ENCODE assay signal across 17 mouse cellular contexts in genomic region chr13:67413634-67414033, GRCm38 (mm10). TPM values are rescaled to one million over a fixed set of nuclear protein-coding genes. Genes with fewer than 3 reads are reported as not detected.
DNase-seq lines count a peak whose midpoint lies in the region; ATAC-seq and TF ChIP-seq lines count a peak whose summit lies in the region.
"Not testable (repeated sequence)": the region's sequence is repeated elsewhere in the genome, so short reads cannot be mapped to it uniquely, and the experiment has no call there.
"Had no signal": no experiment of that assay in that cellular context is flagged by ENCODE, and none has a peak within 500 bp of the region (broad histone marks: within the 10 kb centered on the region; RNA-seq: fewer than 3 reads in every experiment).

No protein-coding gene starts in this region.

- not testable (repeated sequence) for H3K4me1 ChIP-seq in intestine, postnatal 0 days (replicated peaks; ENCODE audit: control insufficient read depth, insufficient read depth, low read length); lung, embryonic 14.5 days (ENCODE audit: insufficient read depth); midbrain, embryonic 15.5 days

- H3K9me3 ChIP-seq in intestine, postnatal 0 days (ENCODE audit: control insufficient read depth); lung, embryonic 14.5 days (ENCODE audit: low read depth, low read length); midbrain, embryonic 15.5 days: not testable (repeated sequence)

- 71% methylated on average over 3 of the region's 3 CpGs for WGBS in intestine, postnatal 0 days
- WGBS in lung, embryonic 14.5 days, result 62% methylated on average over 3 of the region's 3 CpGs
- WGBS in midbrain, embryonic 15.5 days, result 71% methylated on average over 3 of the region's 3 CpGs

- peak; percentile 24; the same call in 1 of the 2 replicates for TF ChIP-seq CTCF in gastrocnemius, adult 2 months (IDR thresholded peaks at IDR 0.05)
- TF ChIP-seq CTCF in intestine, postnatal 0 days (IDR thresholded peaks at IDR 0.05; ENCODE audit: low read depth), result peak; percentile 55
- peak; percentile 54 for TF ChIP-seq CTCF in layer of hippocampus, adult 2 months (conservative IDR thresholded peaks at IDR 0.05)
- peak; percentile 30 for TF ChIP-seq CTCF in lung, embryonic 14.5 days (IDR thresholded peaks at IDR 0.05; ENCODE audit: low read depth)

- H3K9ac ChIP-seq in intestine, postnatal 0 days (ENCODE audit: low read depth, low read length); lung, embryonic 14.5 days; midbrain, embryonic 15.5 days: not testable (repeated sequence)

- H3K36me3 ChIP-seq in intestine, postnatal 0 days (ENCODE audit: control insufficient read depth, insufficient read depth); lung, embryonic 14.5 days (ENCODE audit: insufficient read depth); midbrain, embryonic 15.5 days (replicated peaks): not testable (repeated sequence)

- not testable (repeated sequence) for H3K4me3 ChIP-seq in gastrocnemius, adult 2 months; intestine, postnatal 0 days (ENCODE audit: low read depth, low read length); layer of hippocampus, adult 2 months; lung, embryonic 14.5 days (ENCODE audit: low read depth, low read length); midbrain, embryonic 15.5 days

- not testable (repeated sequence) for H3K4me2 ChIP-seq in intestine, postnatal 0 days (replicated peaks; ENCODE audit: low read depth); lung, embryonic 14.5 days; midbrain, embryonic 15.5 days

- not testable (repeated sequence) for H3K27ac ChIP-seq in gastrocnemius, adult 2 months; intestine, postnatal 0 days (ENCODE audit: low read depth, low read length); layer of hippocampus, adult 2 months; lung, embryonic 14.5 days (ENCODE audit: low read depth); midbrain, embryonic 15.5 days

- not testable (repeated sequence) for ATAC-seq in intestine, postnatal 0 days; lung, embryonic 14.5 days (ENCODE audit: insufficient read depth)
- 0 out of 2 replicates have a peak, but pooled peaks have one; percentile 54 for ATAC-seq in midbrain, embryonic 15.5 days (replicated peaks)

- H3K27me3 ChIP-seq in intestine, postnatal 0 days (replicated peaks; ENCODE audit: control insufficient read depth, insufficient read depth, low read length); lung, embryonic 14.5 days (ENCODE audit: insufficient read depth, low read length); midbrain, embryonic 15.5 days (replicated peaks): not testable (repeated sequence)

- intact Hi-C loops in gastrocnemius, adult 2 months (cut with DNase I), result not testable (repeated sequence)

- peak; percentile 16 for DNase-seq in NIH3T3 (ENCODE audit: low read depth)
- DNase-seq in brain, adult 2 months (ENCODE audit: low read depth, low spot score), result peak; percentile 13
- not testable (repeated sequence) for DNase-seq in gastrocnemius, adult 2 months; layer of hippocampus, adult 2 months (ENCODE audit: low spot score in 2 of 2); lung, embryonic 14.5 days

RNA-seq across cellular contexts. Expression of gene Zfp459, which starts 7.6 kb away (rescaled TPM):
- 1 to 10 TPM in 1 of 2 experiments, under 1 TPM in 1; 0.92 to 1.2 TPM for total RNA-seq in gastrocnemius, adult 2 months (2021)
- 1.1 and 1.2 TPM in 2 replicates for polyA plus RNA-seq in intestine, postnatal 0 days (2015; fragmentation: Nextera tagmentation; extraction: Ambion mirVana)
- total RNA-seq in layer of hippocampus, adult 2 months (2021), result 1 to 10 TPM; 1.8 to 2.8 TPM
- 1.0 and 1.2 TPM in 2 replicates for polyA plus RNA-seq in lung, embryonic 14.5 days (2014; fragmentation: Nextera tagmentation; extraction: Ambion mirVana)
- 1.0 and 1.3 TPM in 2 replicates for polyA plus RNA-seq in midbrain, embryonic 15.5 days (2015; fragmentation: Nextera tagmentation; extraction: Ambion mirVana)
- total RNA-seq: adrenal gland, postnatal 14 days had no signal
- polyA plus RNA-seq: erythroblast, embryonic 14.5 days had no signal

RNA-seq across cellular contexts. Expression of gene Zfp429, which starts 14.0 kb away (rescaled TPM):
- total RNA-seq in gastrocnemius, adult 2 months (2021), result 1 to 10 TPM; 1.0 to 1.7 TPM
- polyA plus RNA-seq in intestine, postnatal 0 days (2015; fragmentation: Nextera tagmentation; extraction: Ambion mirVana), result 4.1 and 5.0 TPM in 2 replicates
- 1 to 10 TPM; 3.5 to 4.0 TPM for total RNA-seq in layer of hippocampus, adult 2 months (2021)
- polyA plus RNA-seq in lung, embryonic 14.5 days (2014; fragmentation: Nextera tagmentation; extraction: Ambion mirVana), result 5.8 and 6.6 TPM in 2 replicates
- 4.2 and 4.9 TPM in 2 replicates for polyA plus RNA-seq in midbrain, embryonic 15.5 days (2015; fragmentation: Nextera tagmentation; extraction: Ambion mirVana)

RNA-seq across cellular contexts. Expression of gene Zfp874a, which starts 37.8 kb away (rescaled TPM):
- 1 to 10 TPM; 6.5 to 8.3 TPM for total RNA-seq in gastrocnemius, adult 2 months (2021)
- polyA plus RNA-seq in intestine, postnatal 0 days (2015; fragmentation: Nextera tagmentation; extraction: Ambion mirVana), result 3.0 and 3.2 TPM in 2 replicates
- 10 to 100 TPM; 11.8 TPM for total RNA-seq in layer of hippocampus, adult 2 months (2021)
- polyA plus RNA-seq in lung, embryonic 14.5 days (2014; fragmentation: Nextera tagmentation; extraction: Ambion mirVana), result 10.1 and 11.5 TPM in 2 replicates
- polyA plus RNA-seq in midbrain, embryonic 15.5 days (2015; fragmentation: Nextera tagmentation; extraction: Ambion mirVana), result 5.6 and 6.6 TPM in 2 replicates

RNA-seq across cellular contexts. Expression of gene Zfp456, which starts 38.0 kb away (rescaled TPM):
- under 1 TPM; 0.20 to 0.53 TPM for total RNA-seq in gastrocnemius, adult 2 months (2021)
- 1.1 and 1.4 TPM in 2 replicates for polyA plus RNA-seq in intestine, postnatal 0 days (2015; fragmentation: Nextera tagmentation; extraction: Ambion mirVana)
- total RNA-seq in layer of hippocampus, adult 2 months (2021), result under 1 TPM; 0.52 to 0.59 TPM
- polyA plus RNA-seq in lung, embryonic 14.5 days (2014; fragmentation: Nextera tagmentation; extraction: Ambion mirVana), result 1.8 and 2.2 TPM in 2 replicates
- 0.53 and 0.79 TPM in 2 replicates for polyA plus RNA-seq in midbrain, embryonic 15.5 days (2015; fragmentation: Nextera tagmentation; extraction: Ambion mirVana)
- polyA plus RNA-seq: erythroblast, embryonic 14.5 days had no signal

RNA-seq across cellular contexts. Expression of gene Gm28041, which starts 38.1 kb away (rescaled TPM):
- not detected for total RNA-seq in gastrocnemius, adult 2 months (2021)
- polyA plus RNA-seq in intestine, postnatal 0 days (2015; fragmentation: Nextera tagmentation; extraction: Ambion mirVana), result 0.38 and 0.42 TPM in 2 replicates
- total RNA-seq in layer of hippocampus, adult 2 months (2021), result under 1 TPM in 1 of 2 experiments, not detected in 1; 0.72 TPM
- 0.28 and 0.37 TPM in 2 replicates for polyA plus RNA-seq in lung, embryonic 14.5 days (2014; fragmentation: Nextera tagmentation; extraction: Ambion mirVana)
- polyA plus RNA-seq in midbrain, embryonic 15.5 days (2015; fragmentation: Nextera tagmentation; extraction: Ambion mirVana), result not detected in 2 replicates
- total RNA-seq: left cerebral cortex, postnatal 14 days had no signal
- polyA plus RNA-seq: erythroblast, embryonic 14.5 days; forebrain, embryonic 11.5 days; forebrain, embryonic 16.5 days; heart, embryonic 16.5 days; hindbrain, embryonic 13.5 days; large intestine, adult 2 months; macrophage; neural tube, embryonic 13.5 days had no signal
